Mouse (Mus musculus) stomach, embryonic 15.5 days (tissue): Measurements from ENCODE around the gene Cers5. TPM values are rescaled to one million over a fixed set of nuclear protein-coding genes. Genes with fewer than 3 reads are reported as not detected.
"Not testable (repeated sequence)": the region's sequence is repeated elsewhere in the genome, so short reads cannot be mapped to it uniquely, and the experiment has no call there.

Experiments
- ATAC-seq: fragments of 200-750 bp; cut with Nextera tagmentation; 2 replicates; pipeline ENCODE4 v1.8.0; 2017; ENCODE audit warnings: low read depth, moderate number of reproducible peaks, moderate TSS enrichment; ENCODE audit not compliant: insufficient read depth, low FRiP score
- H3K27ac ChIP-seq: fragments of 300-500 bp; sonication (generic); 2 replicates; pipeline ENCODE4 v1.5.1; 2015; ENCODE audit warnings: mild to moderate bottlenecking, inconsistent platforms
- H3K27me3 ChIP-seq: fragments of 300-500 bp; sonication (generic); replicated peaks from 2 replicates; pipeline ENCODE4 v1.6.1; 2015; ENCODE audit warnings: inconsistent platforms
- H3K36me3 ChIP-seq: fragments of 300-500 bp; sonication (generic); 2 replicates; pipeline ENCODE4 v1.6.1; 2015; ENCODE audit warnings: inconsistent platforms
- H3K4me1 ChIP-seq: fragments of 300-500 bp; sonication (generic); 2 replicates; pipeline ENCODE4 v1.6.1; 2015; ENCODE audit warnings: inconsistent platforms
- H3K4me2 ChIP-seq: fragments of 300-500 bp; sonication (generic); 2 replicates; pipeline ENCODE4 v1.6.1; 2015; ENCODE audit warnings: mild to moderate bottlenecking, inconsistent platforms
- H3K4me3 ChIP-seq: fragments of 300-500 bp; sonication (generic); replicated peaks from 2 replicates; pipeline ENCODE4 v1.5.1; 2015; ENCODE audit warnings: inconsistent platforms
- H3K9ac ChIP-seq: fragments of 300-500 bp; sonication (generic); 2 replicates; pipeline ENCODE4 v1.6.1; 2015; ENCODE audit warnings: inconsistent platforms
- H3K9me3 ChIP-seq: fragments of 300-500 bp; sonication (generic); 2 replicates; pipeline ENCODE4 v1.6.1; 2016; ENCODE audit warnings: inconsistent platforms
- WGBS: fragments of 180-500 bp; shearing (Covaris S2); methylation state at CpG from one replicate; pipeline ENCODE4 v1.1.7; 2015; 5-methylcytosine and 5-hydroxymethylcytosine counted together
- polyA plus RNA-seq: library from polyadenylated mRNA; unstranded; fragments of >200 nt; fragmentation: Nextera tagmentation; extraction: Ambion mirVana; gene quantifications from 2 replicates; pipeline ENCODE4 v1.2.1, GENCODE M21; 2015

Cers5 gene
- polyA plus RNA-seq = 56.1 and 57.3 TPM in 2 replicates

GRCm38 (mm10) chr15:99772881-99772924 is at the start of gene Cers5:
TSS of gene Cers5 (minus strand) at chr15:99772885.
- Histone ChIP-seq H3K27ac (peak within 1 kb of the TSS; percentile 96), H3K9ac (peak within 1 kb of the TSS; percentile 76), H3K4me3 (peak within 1 kb of the TSS; percentile 84), H3K4me2 (peak within 1 kb of the TSS; percentile 85)
- H3K9me3 ChIP-seq, H3K4me1 ChIP-seq, H3K27me3 ChIP-seq, ATAC-seq, H3K36me3 ChIP-seq: not testable (repeated sequence)

- Histone ChIP-seq H3K27ac (peak overlapping the region; percentile 96), H3K27me3 (no peaks in the 10 kb centered on the region), H3K9ac (peak overlapping the region; percentile 56), H3K4me2 (peak overlapping the region; percentile 64), H3K4me3 (peak overlapping the region; percentile 51), H3K9me3 (no peaks in the 10 kb centered on the region), H3K4me1 (peaks cover 7% of the 10 kb centered on the region; the same call in 1 of the 2 replicates), H3K36me3 (peaks cover 8% of the 10 kb centered on the region; the same call in 1 of the 2 replicates)
- 21% methylated on average over 14 of the region's 14 CpGs for WGBS
- ATAC-seq = peak; percentile 63; the same call in 1 of the 2 replicates
These were observed 47.1 kb upstream of the Cers5 start for GRCm38 (mm10) chr15:99819621-99820279.

- WGBS = 21% methylated on average over 6 of the region's 6 CpGs
- H3K27me3 ChIP-seq = no peaks in the 10 kb centered on the region
- peak overlapping the region; percentile 51 for H3K4me3 ChIP-seq
- H3K9me3 ChIP-seq = no peaks in the 10 kb centered on the region
- H3K4me1 ChIP-seq = peaks cover 9% of the 10 kb centered on the region; the same call in 1 of the 2 replicates
- peak overlapping the region; percentile 56; the same call in 1 of the 2 replicates for H3K9ac ChIP-seq
- peak overlapping the region; percentile 96 for H3K27ac ChIP-seq
- H3K4me2 ChIP-seq = peak overlapping the region; percentile 64
- ATAC-seq = no peak
- peaks cover 8% of the 10 kb centered on the region; the same call in 1 of the 2 replicates for H3K36me3 ChIP-seq
These were observed 46.4 kb upstream of the Cers5 start for GRCm38 (mm10) chr15:99819109-99819440.

DNA sequence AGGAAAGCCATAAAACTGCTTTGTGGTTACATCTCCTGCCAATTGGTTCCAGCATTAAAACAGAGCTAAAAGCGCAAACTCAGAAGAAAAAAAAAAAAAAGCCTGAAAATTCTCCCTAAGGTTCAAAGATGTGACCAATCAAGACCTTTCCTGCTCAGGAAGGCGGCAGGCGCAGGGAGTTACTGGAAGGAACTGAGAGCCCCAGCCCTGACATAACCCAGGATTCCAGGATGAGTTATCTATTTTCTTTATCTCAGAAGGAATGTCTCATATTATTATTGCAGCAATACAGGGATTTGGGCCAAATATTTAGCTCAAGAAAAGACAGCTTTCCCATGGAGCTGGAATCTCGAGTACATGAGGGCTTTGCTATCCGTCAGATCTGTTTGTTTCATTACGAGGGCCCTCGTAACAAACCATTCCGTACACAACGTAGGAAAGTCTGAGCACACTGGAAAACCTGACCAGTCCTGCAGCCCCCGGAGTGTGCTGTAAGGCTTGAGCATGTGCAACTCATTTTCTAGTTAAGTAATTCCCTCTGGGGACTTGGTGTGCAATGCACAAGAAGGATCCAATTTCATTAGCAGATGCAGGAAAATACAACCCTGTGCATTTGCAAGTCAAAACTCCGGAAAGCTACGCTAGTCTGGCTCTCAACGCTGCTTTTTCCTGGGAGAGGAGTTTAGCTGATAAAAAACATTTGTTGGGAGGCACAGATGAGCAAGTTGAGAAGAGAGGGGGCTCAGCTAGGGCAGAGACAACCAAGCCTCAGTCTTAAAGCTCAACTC is 45.8 kb upstream of the Cers5 start:
- Histone ChIP-seq H3K27ac (peak overlapping the region; percentile 96), H3K4me2 (peak overlapping the region; percentile 64), H3K4me1 (peaks cover 8% of the 10 kb centered on the region; the same call in 1 of the 2 replicates), H3K36me3 (peaks cover 13% of the 10 kb centered on the region; the same call in 1 of the 2 replicates), H3K9me3 (no peaks in the 10 kb centered on the region), H3K4me3 (peak overlapping the region; percentile 51), H3K9ac (peak overlapping the region; percentile 56; the same call in 1 of the 2 replicates), H3K27me3 (no peaks in the 10 kb centered on the region)
- peak; percentile 40; the same call in 1 of the 2 replicates for ATAC-seq
- WGBS = 22% methylated on average over 13 of the region's 13 CpGs

- 30% methylated on average over 8 of the region's 8 CpGs for WGBS
- H3K4me1 ChIP-seq = peaks cover 7% of the 10 kb centered on the region; the same call in 1 of the 2 replicates
- no peaks in the 10 kb centered on the region for H3K9me3 ChIP-seq
- H3K27ac ChIP-seq = peak overlapping the region; percentile 96
- H3K27me3 ChIP-seq = no peaks in the 10 kb centered on the region
- H3K36me3 ChIP-seq = peaks cover 16% of the 10 kb centered on the region; the same call in 1 of the 2 replicates
- H3K4me2 ChIP-seq = peak overlapping the region; percentile 64
- ATAC-seq = 0 out of 2 replicates have a peak, but pooled peaks have one; percentile 7
- H3K4me3 ChIP-seq = peak overlapping the region; percentile 51
- no peak overlapping the region for H3K9ac ChIP-seq
These were observed 44.9 kb upstream of the Cers5 start for GRCm38 (mm10) chr15:99817343-99818235.

DNA sequence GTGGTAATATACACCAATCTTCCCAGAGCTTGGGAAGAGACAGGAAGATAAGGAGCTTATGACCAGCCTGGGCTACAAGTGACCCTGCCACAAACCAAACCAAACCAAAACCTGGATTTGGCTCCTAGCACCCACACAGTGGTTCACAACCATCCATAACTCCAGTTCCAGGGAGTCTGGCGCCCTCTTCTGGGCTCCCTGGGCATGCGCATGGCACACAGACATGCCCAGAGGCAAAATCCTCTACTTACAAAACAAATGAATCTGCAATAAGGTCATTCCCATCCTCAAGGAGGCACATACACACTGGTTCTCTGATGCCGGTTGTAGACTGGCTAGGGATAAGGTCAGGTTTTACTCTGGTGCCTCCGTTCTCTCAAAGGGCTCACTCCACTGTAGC is 43.3 kb upstream of the Cers5 start:
- Histone ChIP-seq H3K4me3 (no peak overlapping the region), H3K4me2 (no peak overlapping the region), H3K36me3 (peaks cover 16% of the 10 kb centered on the region; the same call in 1 of the 2 replicates), H3K27ac (no peak overlapping the region), H3K4me1 (peaks cover 12% of the 10 kb centered on the region; the same call in 1 of the 2 replicates), H3K9ac (no peak overlapping the region), H3K27me3 (no peaks in the 10 kb centered on the region), H3K9me3 (no peaks in the 10 kb centered on the region)
- WGBS = 92% methylated on average over 4 of the region's 4 CpGs
- no peak for ATAC-seq

DNA sequence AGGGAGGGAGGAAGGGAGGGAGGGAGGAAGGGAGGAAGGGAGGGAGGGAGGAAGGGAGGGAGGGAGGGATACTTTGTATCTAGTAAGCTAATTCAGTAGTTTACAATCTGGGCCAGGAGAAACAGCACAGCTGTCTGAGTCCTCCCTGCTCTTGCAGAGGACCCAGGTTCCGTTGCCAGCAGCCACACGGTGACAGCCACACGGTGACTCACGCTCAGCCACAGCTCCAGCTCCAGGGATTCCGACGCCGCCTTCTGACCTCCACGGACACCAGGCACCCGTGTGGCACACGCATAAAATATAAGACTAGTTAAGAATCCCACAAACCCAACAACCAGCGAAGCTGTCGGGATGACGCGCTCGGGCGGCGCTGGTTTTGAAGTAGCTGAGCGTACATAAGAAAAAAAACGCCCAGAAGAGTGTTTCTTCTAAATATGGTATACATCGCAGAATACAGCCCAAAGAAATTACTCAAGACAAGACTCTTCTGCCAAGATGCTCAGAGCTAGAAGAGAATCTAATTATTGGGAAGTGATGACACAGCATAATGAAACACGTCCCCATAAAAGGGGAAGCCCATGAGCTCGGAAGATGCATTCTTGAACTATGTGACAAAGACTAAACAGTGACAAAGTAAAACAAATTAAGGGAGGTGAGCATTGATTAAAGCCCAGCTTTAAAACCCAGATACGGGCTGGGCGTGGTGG is 42.0 kb upstream of the Cers5 start:
- H3K9me3 ChIP-seq = no peaks in the 10 kb centered on the region
- H3K4me3 ChIP-seq = no peak overlapping the region
- peak overlapping the region; percentile 40; the same call in 1 of the 2 replicates for H3K27ac ChIP-seq
- no peak overlapping the region for H3K9ac ChIP-seq
- peaks cover 9% of the 10 kb centered on the region; the same call in 1 of the 2 replicates for H3K4me1 ChIP-seq
- peaks cover 16% of the 10 kb centered on the region; the same call in 1 of the 2 replicates for H3K36me3 ChIP-seq
- no peak overlapping the region for H3K4me2 ChIP-seq
- WGBS = 80% methylated on average over 24 of the region's 24 CpGs
- no peak for ATAC-seq
- no peaks in the 10 kb centered on the region for H3K27me3 ChIP-seq

- Histone ChIP-seq H3K9ac (no peak overlapping the region), H3K4me2 (no peak overlapping the region), H3K4me3 (no peak overlapping the region), H3K27me3 (no peaks in the 10 kb centered on the region), H3K9me3 (no peaks in the 10 kb centered on the region), H3K27ac (no peak overlapping the region), H3K4me1 (peaks cover 9% of the 10 kb centered on the region; the same call in 1 of the 2 replicates), H3K36me3 (peaks cover 16% of the 10 kb centered on the region; the same call in 1 of the 2 replicates)
- no peak for ATAC-seq
- 94% methylated on average over 6 of the region's 6 CpGs for WGBS
These were observed 41.0 kb upstream of the Cers5 start for GRCm38 (mm10) chr15:99813639-99814038.

DNA sequence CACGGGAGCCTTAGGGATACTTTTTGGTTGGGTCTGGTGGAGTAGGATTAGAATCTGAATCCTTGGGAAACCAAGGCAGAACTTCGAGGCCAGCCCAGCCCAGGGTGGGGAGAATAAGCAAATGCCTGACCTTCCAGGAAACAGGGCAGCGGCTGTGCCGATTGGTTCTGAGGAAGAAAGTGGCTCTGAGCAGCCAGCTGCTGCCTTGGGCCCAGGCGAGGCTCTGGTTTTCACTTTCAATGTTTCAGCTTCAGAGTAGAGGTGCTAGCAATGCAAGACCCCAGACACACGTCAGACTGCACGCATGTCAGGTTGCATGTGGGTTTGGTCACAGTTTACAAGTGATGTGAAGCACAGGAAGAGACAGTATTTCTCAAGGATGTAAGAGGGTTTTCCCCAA is 39.4 kb upstream of the Cers5 start:
- ATAC-seq = no peak
- WGBS = 56% methylated on average over 7 of the region's 7 CpGs
- H3K9me3 ChIP-seq = no peaks in the 10 kb centered on the region
- H3K4me2 ChIP-seq = no peak overlapping the region
- no peaks in the 10 kb centered on the region for H3K27me3 ChIP-seq
- no peak overlapping the region; the same call in 1 of the 2 replicates for H3K27ac ChIP-seq
- H3K36me3 ChIP-seq = peaks cover 16% of the 10 kb centered on the region; the same call in 1 of the 2 replicates
- no peak overlapping the region for H3K9ac ChIP-seq
- no peak overlapping the region for H3K4me3 ChIP-seq
- H3K4me1 ChIP-seq = peaks cover 9% of the 10 kb centered on the region; the same call in 1 of the 2 replicates

DNA sequence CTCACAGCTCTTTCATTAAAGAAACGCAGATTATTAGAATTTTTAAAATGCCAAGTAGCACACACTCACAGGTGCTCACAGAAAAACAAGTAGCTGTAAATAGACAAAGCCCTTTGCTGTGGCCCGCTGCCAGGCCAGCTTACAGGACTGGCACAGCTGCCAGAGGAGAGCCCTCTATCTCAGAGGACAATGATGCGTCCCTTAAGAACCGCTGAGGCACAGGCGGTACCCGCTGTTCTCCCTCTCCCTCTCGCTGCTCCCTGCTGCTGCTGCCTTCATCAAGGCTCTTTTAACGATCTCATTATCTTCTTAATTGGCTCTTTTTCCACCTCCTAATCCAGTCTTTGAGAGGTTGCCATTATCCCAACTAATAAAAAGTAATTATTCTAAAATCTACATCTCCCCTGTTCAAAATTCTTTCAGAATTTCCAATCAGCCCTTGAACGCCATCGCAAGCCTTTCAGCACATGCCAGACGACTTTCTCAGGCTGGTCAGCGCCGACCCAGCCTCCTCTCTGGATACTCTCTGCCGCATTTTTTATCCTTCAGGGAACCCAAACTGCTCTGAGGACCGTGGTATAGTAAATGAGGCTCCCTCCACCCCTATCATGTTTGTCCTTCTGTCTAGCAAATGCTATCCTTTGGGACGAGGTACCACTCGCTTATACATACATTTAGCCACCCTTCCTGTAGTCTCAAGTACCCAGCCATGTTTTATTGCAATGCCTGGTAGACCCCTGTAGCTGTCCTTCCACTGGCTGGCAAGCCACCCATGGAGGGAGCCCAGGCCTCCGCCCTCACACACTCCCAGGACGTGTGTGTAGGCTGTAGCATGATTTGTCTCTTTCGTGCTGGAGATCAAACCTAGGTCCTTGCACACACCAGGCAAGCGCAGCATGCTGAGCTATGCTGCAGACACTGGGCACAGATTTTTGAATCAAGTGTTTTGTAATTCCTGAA is 35.4 kb upstream of the Cers5 start:
- Histone ChIP-seq H3K36me3 (peaks cover 16% of the 10 kb centered on the region), H3K27me3 (no peaks in the 10 kb centered on the region), H3K4me2 (no peak overlapping the region), H3K4me3 (no peak overlapping the region), H3K9ac (no peak overlapping the region), H3K27ac (no peak overlapping the region), H3K4me1 (peaks cover 14% of the 10 kb centered on the region; the same call in 1 of the 2 replicates), H3K9me3 (no peaks in the 10 kb centered on the region)
- ATAC-seq = no peak
- WGBS = 65% methylated on average over 21 of the region's 21 CpGs
